Mouse (Mus musculus): ENCODE data around the gene Vmn1r64.
"Not testable (repeated sequence)": the region's sequence is repeated elsewhere in the genome, so short reads cannot be mapped to it uniquely, and the experiment has no call there.

The Vmn1r64 gene

GRCm38 (mm10) chr7:5884442-5884841, at the start of gene Vmn1r64:
Gene Vmn1r64 (minus strand): TSS chr7:5884542.
- no peak for DNase-seq (ENCODE audit: low read depth)

DNA sequence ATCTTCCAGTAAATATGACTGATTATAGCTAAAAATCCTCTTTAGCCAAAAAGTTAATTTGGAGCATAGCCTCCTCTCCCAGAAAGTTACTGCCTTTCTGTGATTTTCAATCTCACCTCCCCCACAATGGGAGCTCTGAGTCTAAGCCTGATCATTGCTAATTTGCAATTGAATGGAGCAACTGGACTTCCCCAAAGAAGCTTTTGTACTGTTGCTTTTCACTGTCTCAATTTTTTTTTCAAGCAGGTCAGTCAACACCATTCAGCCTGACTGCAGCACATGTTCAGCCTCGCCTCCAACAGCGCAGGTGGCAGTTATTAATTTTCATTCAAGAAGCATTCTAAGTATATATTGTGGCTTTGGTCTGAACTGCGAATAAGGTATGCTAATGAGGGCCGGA, 14.9 kb upstream of the Vmn1r64 start:
- no peak for DNase-seq (ENCODE audit: low read depth)

DNA sequence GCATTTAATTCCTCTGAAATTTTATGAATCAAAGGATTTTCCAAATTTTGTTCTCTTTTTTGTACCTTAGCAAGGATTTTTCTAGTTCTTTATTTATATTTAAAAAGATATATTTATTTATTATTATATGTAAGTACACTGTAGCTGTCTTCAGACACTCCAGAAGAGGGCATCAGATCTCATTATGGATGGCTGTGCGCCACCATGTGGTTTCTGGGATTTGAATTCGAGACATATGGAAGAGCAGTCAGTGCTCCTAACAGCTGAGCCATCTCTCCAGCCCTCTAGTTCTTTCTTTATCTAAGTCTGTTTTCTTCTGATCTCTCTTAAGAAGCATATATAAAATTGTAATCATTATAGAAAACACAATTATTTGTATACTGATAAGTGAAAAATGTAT, 12.9 kb upstream of the Vmn1r64 start:
- DNase-seq (ENCODE audit: low read depth), result not testable (repeated sequence)
